Mouse (Mus musculus): Measurements from ENCODE around the gene Mfap2.

DNA sequence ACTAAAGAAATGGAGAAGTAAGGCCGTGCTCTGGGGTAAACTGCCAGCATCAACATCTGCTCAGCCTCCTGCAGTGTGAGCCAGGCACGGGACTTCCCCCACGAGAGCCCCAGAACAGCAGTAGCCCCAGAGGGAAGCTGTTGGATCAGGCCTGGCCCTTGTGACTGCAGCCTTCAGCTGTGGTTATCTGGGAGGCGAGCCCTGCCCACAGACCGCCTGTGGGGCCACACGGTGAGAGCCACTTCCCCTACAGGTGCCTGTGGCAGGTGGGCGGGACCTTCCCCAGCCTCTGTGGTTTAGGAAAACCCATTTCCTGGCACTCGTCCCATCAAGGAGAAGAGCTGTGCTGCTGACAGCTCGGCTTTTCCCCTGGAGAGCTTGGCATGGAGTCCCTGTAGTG lies 26.8 kb upstream of the Mfap2 start:
- TF ChIP-seq GATA1 (IDR thresholded peaks at IDR 0.05; ENCODE audit: low read length) (no peak), TAL1 (IDR thresholded peaks at IDR 0.05; ENCODE audit: low read length) (no peak)

Data from erythroblast, embryonic 14.5 days (primary cell).